In genomic region chr6:88152127-88152705, GRCm38 (mm10) we compare ENCODE assay signal across 8 mouse cellular contexts. TPM values are rescaled to one million over a fixed set of nuclear protein-coding genes. Genes with fewer than 3 reads are reported as not detected.
DNase-seq lines count a peak whose midpoint lies in the region; ATAC-seq and TF ChIP-seq lines count a peak whose summit lies in the region.

No protein-coding gene starts in this region.

- DNase-seq in ES-E14 (ENCODE audit: low read depth, low spot score) = no peak
- DNase-seq in gastrocnemius, postnatal 14 days = peak; percentile 35
- peak; percentile 50 for DNase-seq in kidney, adult 18-20 months
- DNase-seq in thymus, postnatal 25 days = no peak
- no peak for DNase-seq in layer of hippocampus, postnatal 14 days (ENCODE audit: low spot score in 2 of 2)
- no peak for DNase-seq in thymus, postnatal 14 days

- no peaks in the 10 kb centered on the region for H3K36me3 ChIP-seq in ES-E14 (ENCODE audit: control insufficient read depth, insufficient read depth, low read length, poor library complexity, severe bottlenecking)
- no peaks in the 10 kb centered on the region for H3K36me3 ChIP-seq in liver, embryonic 15.5 days (replicated peaks)

- WGBS in liver, embryonic 15.5 days (ENCODE audit: insufficient replicate concordance) = 42% methylated on average over 14 of the region's 14 CpGs

- in situ Hi-C loops in ES-E14 (cut with MboI; ENCODE audit: low sequenced_read_pairs in 2 of 2, unreplicated experiment in 2 of 2) = no loop called here

- ATAC-seq in liver, embryonic 15.5 days (ENCODE audit: insufficient read depth) = no peak
- no peak for ATAC-seq in erythroblast, adult 5-6 weeks (replicated peaks; ENCODE audit: low FRiP score, poor library complexity, severe bottlenecking)

- peaks cover 5% of the 10 kb centered on the region; the same call in 1 of the 2 replicates for H3K27me3 ChIP-seq in liver, embryonic 15.5 days

- peaks cover 4 to 9% of the 10 kb centered on the region in 2 experiments; a peak in 2 of 4 replicates for H3K4me1 ChIP-seq in ES-E14 (ENCODE audit: control insufficient read depth in 2 of 2, insufficient read depth in 2 of 2, low read length in 2 of 2, poor library complexity in 1 of 2)
- peaks cover 15% of the 10 kb centered on the region for H3K4me1 ChIP-seq in liver, embryonic 15.5 days (replicated peaks)

- H3K4me2 ChIP-seq in liver, embryonic 15.5 days = peak overlapping the region; percentile 8; the same call in 1 of the 2 replicates

- intact Hi-C loops in gastrocnemius, postnatal 14 days (cut with DNase I; ENCODE audit: low total_unique reads) = no loop called here

- peak overlapping the region; percentile 64; the same call in 1 of the 2 replicates for H3K9ac ChIP-seq in ES-E14 (ENCODE audit: insufficient read depth, low read depth, low read length, poor library complexity, severe bottlenecking)
- no peak overlapping the region for H3K9ac ChIP-seq in liver, embryonic 15.5 days

- peak overlapping the region; percentile 48 to 49 for H3K4me3 ChIP-seq in ES-E14 (ENCODE audit: insufficient read depth in 1 of 2, low read depth in 1 of 2, low read length in 2 of 2, poor library complexity in 1 of 2, severe bottlenecking in 1 of 2)
- no peak overlapping the region for H3K4me3 ChIP-seq in liver, embryonic 15.5 days (replicated peaks)

- peak overlapping the region; percentile 68 for H3K27ac ChIP-seq in ES-E14 (ENCODE audit: insufficient read depth, low read depth, low read length, poor library complexity, severe bottlenecking)
- no peak overlapping the region for H3K27ac ChIP-seq in liver, embryonic 15.5 days (replicated peaks)

- H3K9me3 ChIP-seq in ES-E14 (ENCODE audit: control insufficient read depth, insufficient read depth, low read depth, low read length) = no peaks in the 10 kb centered on the region
- H3K9me3 ChIP-seq in liver, embryonic 15.5 days (replicated peaks) = no peaks in the 10 kb centered on the region

TF ChIP-seq in ES-E14, 5 proteins besides CTCF, POLR2A, EP300 and RAD21:
- TF ChIP-seq MAFK (IDR thresholded peaks at IDR 0.05; ENCODE audit: insufficient read depth, low read depth, low read length) = no peak
- TF ChIP-seq ZNF384 (IDR thresholded peaks at IDR 0.05; ENCODE audit: low read depth, low read length) = no peak
- no peak for TF ChIP-seq CHD2 (IDR thresholded peaks at IDR 0.05; ENCODE audit: low read depth, low read length)
- TF ChIP-seq ZC3H11A (IDR thresholded peaks at IDR 0.05; ENCODE audit: borderline replicate concordance, low read depth, low read length) = no peak
- no peak for TF ChIP-seq HCFC1 (IDR thresholded peaks at IDR 0.05; ENCODE audit: borderline replicate concordance, insufficient read depth, low read length)

RNA-seq across cellular contexts. Expression of gene Gata2, which starts 41.5 kb away (rescaled TPM):
- 1.3 and 5.4 TPM in 2 replicates for total RNA-seq in ES-E14 (2012; rRNA removed)
- 1 to 10 TPM; 5.4 to 7.4 TPM for total RNA-seq in gastrocnemius, postnatal 14 days (2021)
- polyA plus RNA-seq in liver, embryonic 15.5 days (2015; fragmentation: Nextera tagmentation; extraction: Ambion mirVana) = 3.5 and 5.2 TPM in 2 replicates
- total RNA-seq in erythroblast, adult 5-6 weeks (2015; ENCODE audit: low replicate concordance) = 3.8 and 9.4 TPM in 2 replicates
- 4.4 and 7.9 TPM in 2 replicates for total RNA-seq in erythroblast, adult 5-6 weeks (2017; ENCODE audit: low replicate concordance)
- 1 to 10 TPM; 7.0 to 7.6 TPM for total RNA-seq in layer of hippocampus, postnatal 14 days (2021)

Comparison
In these comparisons a context has a peak if more than half of its experiments do, and no peak if none do; other contexts are left out.
1. DNase-seq: peak in gastrocnemius, postnatal 14 days (single experiment) and kidney, adult 18-20 months (single experiment); none in ES-E14 (single experiment), thymus, postnatal 25 days (single experiment), layer of hippocampus, postnatal 14 days (0 of 2) and thymus, postnatal 14 days (single experiment).